Mouse (Mus musculus) heart, adult 2 months (tissue): Measurements from ENCODE around the gene Dohh. TPM values are rescaled to one million over a fixed set of nuclear protein-coding genes. Genes with fewer than 3 reads are reported as not detected.

ENCODE experiments used
- DNase-seq, 2 experiments: peaks; one replicate each; pipeline ENCODE4 v3.0.0; 2021
- H3K27ac ChIP-seq: fragments of 200-600 bp; 2 replicates; pipeline ENCODE4 v1.8.1; 2022
- H3K27me3 ChIP-seq: fragments of 200-500 bp; 2 replicates; pipeline ENCODE4 v1.6.1; 2012; ENCODE audit warnings: mild to moderate bottlenecking, low read length, inconsistent platforms, mixed read lengths; ENCODE audit not compliant: control insufficient read depth, insufficient read depth
- H3K36me3 ChIP-seq: fragments of 200-500 bp; 2 replicates; pipeline ENCODE4 v1.6.1; 2012; ENCODE audit warnings: low read length, inconsistent platforms; ENCODE audit not compliant: control insufficient read depth, insufficient read depth
- H3K4me1 ChIP-seq: fragments of 200-500 bp; 2 replicates; pipeline ENCODE4 v1.6.1; 2011; ENCODE audit warnings: low read length; ENCODE audit not compliant: control insufficient read depth, insufficient read depth
- H3K4me3 ChIP-seq: fragments of 200-600 bp; 2 replicates; pipeline ENCODE4 v1.8.1; 2022
- H3K79me2 ChIP-seq: fragments of 200-500 bp; replicated peaks from 2 replicates; pipeline ENCODE4 v1.6.1; 2012; ENCODE audit warnings: mild to moderate bottlenecking, inconsistent platforms, low read length, moderate library complexity, mixed read lengths; ENCODE audit not compliant: control insufficient read depth, insufficient read depth
- H3K9ac ChIP-seq: fragments of 200-500 bp; 2 replicates; pipeline ENCODE4 v1.6.1; 2012; ENCODE audit warnings: low read depth, mild to moderate bottlenecking, control low read depth, inconsistent platforms, low read length, mixed read lengths
- CTCF ChIP-seq: fragments of 200-600 bp; IDR thresholded peaks from 2 replicates; pipeline ENCODE4 v1.8.1; 2022; ENCODE audit warnings: antibody characterized with exemption, mild to moderate bottlenecking, moderate library complexity
- EP300 ChIP-seq: fragments of 200-500 bp; IDR thresholded peaks from 2 replicates; pipeline ENCODE4 v1.6.1; 2011; ENCODE audit warnings: low read depth, low read length, control low read depth; ENCODE audit not compliant: insufficient read depth
- POLR2A ChIP-seq: fragments of 200-500 bp; IDR thresholded peaks from 2 replicates; pipeline ENCODE4 v1.6.1; 2011; ENCODE audit warnings: mild to moderate bottlenecking, low read depth, low read length, control low read depth; ENCODE audit not compliant: insufficient read depth
- WGBS: fragments of 180-500 bp; shearing (Covaris S2); methylation state at CpG from one replicate; pipeline ENCODE4 v1.1.7; 2018; 5-methylcytosine and 5-hydroxymethylcytosine counted together
- intact Hi-C: fragments of 180-260 bp; cut with DNase I; formaldehyde crosslinking; loops from one replicate; pipeline ENCODE4 v1.15.1; 2025
- polyA plus RNA-seq: library from polyadenylated mRNA; depleted of rRNA; stranded (reverse); fragments of >200 nt; gene quantifications from 2 replicates; pipeline ENCODE4 v1.2.3, GENCODE M21; 2012
- total RNA-seq, 2 experiments: library from RNA; stranded (reverse); gene quantifications; 2 replicates each; pipeline ENCODE4 v1.2.3; 2021

Dohh gene
- total and polyA plus RNA-seq, 3 experiments: 46.6 to 56.9 (median 53.8) TPM

GRCm38 (mm10) chr10:81389801-81390677 lies 5.8 kb downstream of the Dohh start:
- H3K27me3 ChIP-seq: no peaks in the 10 kb centered on the region
- intact Hi-C loops: loop anchor here (1.0 to 2.0 kb wide), 2 partner anchors 15 to 60 kb away; no protein-coding TSS in a partner anchor
- H3K9ac ChIP-seq: no peak overlapping the region
- no peaks in the 10 kb centered on the region for H3K36me3 ChIP-seq
- peaks cover 5% of the 10 kb centered on the region for H3K4me1 ChIP-seq
- WGBS: 56% methylated on average over 23 of the region's 23 CpGs
- no peak overlapping the region for H3K4me3 ChIP-seq
- DNase-seq: peak; percentile 76 to 86
- H3K27ac ChIP-seq: peak overlapping the region; percentile 6; the same call in 1 of the 2 replicates
- H3K79me2 ChIP-seq: no peaks in the 10 kb centered on the region; the same call in 1 of the 2 replicates
- TF ChIP-seq EP300 (peak; percentile 67; the same call in 1 of the 2 replicates), CTCF (peak; percentile 96), POLR2A (no peak)

- Histone ChIP-seq H3K79me2 (no peaks in the 10 kb centered on the region; the same call in 1 of the 2 replicates), H3K4me1 (peaks cover 5% of the 10 kb centered on the region), H3K27ac (no peak overlapping the region), H3K9ac (no peak overlapping the region), H3K27me3 (no peaks in the 10 kb centered on the region), H3K36me3 (no peaks in the 10 kb centered on the region), H3K4me3 (no peak overlapping the region)
- 87% methylated on average over 13 of the region's 13 CpGs for WGBS
- intact Hi-C loops: loop anchor here (2.0 kb wide), 1 partner anchor 14 kb away; no protein-coding TSS in a partner anchor
- no peak for DNase-seq
- TF ChIP-seq POLR2A (no peak), EP300 (no peak), CTCF (no peak)
Observed at GRCm38 (mm10) chr10:81390678-81390965, 6.4 kb downstream of the Dohh start.

GRCm38 (mm10) chr10:81392270-81392669 lies 8.0 kb downstream of the Dohh start:
- no peak overlapping the region for H3K9ac ChIP-seq
- no peak for DNase-seq
- H3K27ac ChIP-seq: no peak overlapping the region
- H3K36me3 ChIP-seq: no peaks in the 10 kb centered on the region
- peaks cover 5% of the 10 kb centered on the region for H3K4me1 ChIP-seq
- no peak overlapping the region for H3K4me3 ChIP-seq
- H3K79me2 ChIP-seq: no peaks in the 10 kb centered on the region
- intact Hi-C loops: no loop called here
- H3K27me3 ChIP-seq: no peaks in the 10 kb centered on the region
- TF ChIP-seq CTCF (no peak), EP300 (no peak), POLR2A (no peak)
- WGBS: 85% methylated on average over 6 of the region's 6 CpGs

GRCm38 (mm10) chr10:81392781-81393185 lies 8.6 kb downstream of the Dohh start, which contains the start of gene Smim24:
TSS of gene Smim24 (plus strand) at chr10:81393051.
- peak within 1 kb of the TSS; percentile 64 for H3K27ac ChIP-seq
- intact Hi-C loops: no loop called here
- H3K4me3 ChIP-seq: peak within 1 kb of the TSS; percentile 33
- peaks cover 5% of the 10 kb centered on the region for H3K4me1 ChIP-seq
- H3K36me3 ChIP-seq: no peaks in the 10 kb centered on the region
- no peak for DNase-seq
- no peaks in the 10 kb centered on the region for H3K27me3 ChIP-seq
- WGBS: 57% methylated on average over 14 of the region's 14 CpGs
- TF ChIP-seq EP300 (no peak), CTCF (no peak), POLR2A (no peak)
- H3K79me2 ChIP-seq: no peaks in the 10 kb centered on the region
- peak within 1 kb of the TSS; percentile 53 for H3K9ac ChIP-seq

DNA sequence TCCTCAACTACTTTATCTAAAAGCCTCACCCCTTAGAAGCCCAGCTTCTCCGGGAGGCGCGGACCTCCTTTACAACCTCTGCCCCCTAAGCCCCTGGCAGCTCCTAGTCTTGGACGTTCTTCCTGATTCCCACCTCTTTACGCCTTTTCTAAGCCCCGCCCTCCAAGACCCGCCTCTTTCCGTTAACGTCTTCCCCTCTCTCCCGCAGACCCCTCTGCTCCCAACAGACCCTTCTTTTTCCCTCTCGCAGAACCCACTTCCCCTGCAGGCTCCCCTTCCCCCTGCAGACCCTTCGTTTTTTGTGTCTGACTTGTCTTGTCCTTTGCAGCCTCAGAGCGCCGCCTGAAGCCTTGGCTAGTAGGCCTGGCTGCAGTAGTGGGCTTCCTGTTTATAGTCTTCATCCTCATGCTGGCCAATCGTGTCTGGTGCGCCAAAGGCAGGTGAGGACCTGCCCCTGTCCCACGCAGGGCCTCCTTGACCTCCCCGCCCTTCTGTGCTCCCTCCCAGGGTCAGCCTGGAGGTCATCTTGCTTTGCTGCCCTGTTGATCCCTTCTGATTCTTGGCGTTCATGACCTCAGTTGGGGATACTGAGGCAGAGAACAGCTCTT lies 9.3 kb downstream of the Dohh start:
- Histone ChIP-seq H3K4me3 (peak overlapping the region; percentile 33), H3K27ac (peak overlapping the region; percentile 64), H3K79me2 (no peaks in the 10 kb centered on the region), H3K36me3 (no peaks in the 10 kb centered on the region), H3K27me3 (no peaks in the 10 kb centered on the region), H3K4me1 (peaks cover 5% of the 10 kb centered on the region), H3K9ac (peak overlapping the region; percentile 53)
- WGBS: 7% methylated on average over 19 of the region's 19 CpGs
- TF ChIP-seq EP300: no peak
- peak; percentile 34; the same call in 1 of the 2 replicates for TF ChIP-seq POLR2A
- TF ChIP-seq CTCF: no peak
- intact Hi-C loops: no loop called here
- peak; percentile 54 to 68 for DNase-seq

DNA sequence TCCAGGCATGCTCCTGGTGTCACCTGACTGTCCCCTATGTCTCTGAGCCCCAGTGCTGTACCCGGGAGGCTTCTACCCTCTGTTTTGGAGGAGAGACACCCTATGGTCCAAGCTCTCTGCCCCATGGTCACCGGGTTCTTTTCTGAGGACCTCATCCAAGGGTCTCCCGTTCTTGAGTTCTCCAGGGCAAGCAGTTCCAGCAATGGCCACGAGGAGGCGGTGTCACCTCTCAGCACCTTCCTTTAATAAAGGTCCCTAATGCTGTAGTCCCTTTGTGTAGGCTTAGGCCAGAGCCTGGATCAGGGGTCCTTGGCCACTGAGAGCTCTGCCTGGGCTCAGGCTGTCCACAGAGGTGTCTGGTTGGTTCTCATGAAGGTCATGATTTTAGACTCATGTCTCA lies 10.9 kb downstream of the Dohh start:
- Histone ChIP-seq H3K36me3 (no peaks in the 10 kb centered on the region), H3K9ac (no peak overlapping the region), H3K27me3 (no peaks in the 10 kb centered on the region), H3K4me3 (no peak overlapping the region), H3K79me2 (no peaks in the 10 kb centered on the region), H3K4me1 (peaks cover 3% of the 10 kb centered on the region), H3K27ac (no peak overlapping the region)
- intact Hi-C loops: loop anchor here (1.0 kb wide), 1 partner anchor 55 kb away; no protein-coding TSS in a partner anchor
- DNase-seq: peak; percentile 69 to 85
- TF ChIP-seq POLR2A (no peak), EP300 (peak; percentile 79), CTCF (peak; percentile 94)
- 8% methylated on average over 5 of the region's 5 CpGs for WGBS
